Mouse (Mus musculus) gastrocnemius, postnatal 4 days (tissue): Measurements from ENCODE around the gene Mnt. TPM values are rescaled to one million over a fixed set of nuclear protein-coding genes. Genes with fewer than 3 reads are reported as not detected.

Experiments used
- DNase-seq, 2 experiments: peaks; one replicate each; pipeline ENCODE4 v3.0.0; 2021 to 2022; ENCODE audit warnings: low spot score in 2 of 2, mixed read lengths in 2 of 2
- total RNA-seq, 2 experiments: library from RNA; stranded (reverse); gene quantifications; 2 replicates each; pipeline ENCODE4 v1.2.3; 2021

The Mnt gene
- total RNA-seq, 2 experiments from 2014 or later, result 12.3 to 13.0 TPM

DNA sequence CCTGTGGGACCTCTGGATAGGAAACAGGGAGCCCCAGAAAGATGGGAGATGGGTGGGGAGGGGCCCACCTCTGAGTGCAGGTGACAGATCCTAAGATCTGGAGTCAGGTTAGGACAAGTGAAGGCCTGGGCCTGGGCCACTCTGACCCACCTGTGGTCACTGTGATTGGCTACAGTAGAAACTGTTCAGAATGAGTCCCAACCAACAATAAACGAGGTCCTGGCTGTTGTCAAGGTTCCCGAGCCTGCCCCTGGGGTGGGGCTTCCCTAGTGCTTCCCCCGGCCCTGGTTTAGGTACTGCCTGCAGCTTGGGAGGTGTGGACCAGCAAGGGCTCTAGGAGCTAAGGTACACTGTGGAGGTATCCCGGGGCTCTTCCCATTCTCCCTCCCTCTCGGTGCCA, 13.0 kb downstream of the Mnt start:
- DNase-seq, result no peak

DNA sequence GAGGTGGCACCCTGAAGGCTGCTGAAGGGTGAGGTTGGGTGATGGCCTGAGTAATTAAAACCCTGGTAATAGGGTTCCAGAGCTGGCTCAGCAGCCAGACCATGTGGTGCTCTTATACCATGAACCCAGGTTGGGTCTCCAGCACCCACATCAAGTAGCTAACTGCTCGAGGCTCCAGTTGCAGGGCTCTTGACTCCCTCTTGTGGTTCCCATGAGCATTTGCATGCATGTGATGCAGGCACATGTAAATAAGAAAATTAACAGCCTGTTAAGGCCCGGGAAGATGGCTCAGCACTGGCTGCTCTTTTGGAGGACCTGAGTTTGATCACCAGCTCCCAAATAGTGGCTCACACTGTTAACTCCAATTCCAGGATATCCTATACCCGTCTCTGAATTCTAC, 15.1 kb downstream of the Mnt start:
- no peak for DNase-seq

DNA sequence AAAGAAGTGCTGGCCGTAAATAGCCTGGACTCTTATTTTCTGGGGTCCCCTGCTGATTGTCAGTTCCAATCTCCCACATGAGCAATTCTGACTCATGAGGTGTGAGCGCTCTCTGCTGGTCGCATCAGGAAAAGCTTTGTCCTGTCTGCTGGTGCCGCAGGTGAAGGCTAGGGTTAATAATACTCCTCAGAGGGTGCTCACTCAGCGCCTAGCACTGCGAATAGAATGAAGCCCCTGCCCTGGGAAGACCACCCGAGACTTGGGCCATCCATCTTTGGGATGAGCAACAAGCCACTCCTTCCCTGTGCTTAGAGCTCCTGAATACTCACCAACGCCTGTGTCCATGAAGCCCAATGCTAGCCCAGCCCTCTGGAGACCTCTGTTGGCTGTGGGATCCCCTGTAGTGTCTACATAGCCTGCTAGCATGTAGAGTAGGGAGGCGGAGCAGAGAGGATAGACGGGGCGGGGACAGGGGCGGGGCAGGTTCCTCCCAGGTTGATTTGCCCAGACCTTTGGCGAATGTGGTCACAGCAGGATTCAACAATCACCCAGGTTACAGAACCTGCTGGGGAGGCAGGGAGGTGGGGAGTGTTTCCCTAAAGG, 17.3 kb downstream of the Mnt start:
- DNase-seq, result peak; percentile 38 to 70

DNA sequence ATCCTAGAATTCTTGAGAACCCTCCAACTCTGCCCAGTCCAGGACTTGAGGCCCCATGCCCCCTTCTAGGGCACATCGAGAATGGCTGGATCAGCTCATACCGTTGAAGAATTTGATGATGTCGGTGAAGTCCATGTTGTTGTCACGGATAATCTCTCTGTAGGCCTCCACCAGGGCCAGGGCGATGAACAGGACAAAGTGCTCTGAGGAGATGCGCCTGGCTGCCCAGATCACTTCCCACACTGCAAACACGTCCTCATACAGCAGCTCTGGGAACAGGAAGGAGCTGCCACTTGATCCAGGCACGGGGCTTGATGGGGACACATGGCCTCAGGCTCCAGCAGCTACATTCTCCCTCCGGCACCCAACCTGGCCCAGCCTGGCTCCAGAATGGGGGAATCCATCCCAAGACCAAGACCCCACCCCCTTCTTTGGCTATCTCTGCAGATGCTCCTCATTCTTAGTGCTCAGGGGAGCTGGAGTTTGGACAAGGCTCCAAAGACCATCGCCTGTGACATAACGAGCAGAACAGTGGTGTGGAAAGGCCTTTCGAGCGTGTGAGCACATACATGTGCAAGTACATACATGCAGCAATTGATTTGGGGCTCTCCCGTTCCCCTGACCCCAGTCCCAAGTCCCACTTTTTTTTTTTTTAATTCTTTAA, 20.4 kb downstream of the Mnt start:
- no peak for DNase-seq

DNA sequence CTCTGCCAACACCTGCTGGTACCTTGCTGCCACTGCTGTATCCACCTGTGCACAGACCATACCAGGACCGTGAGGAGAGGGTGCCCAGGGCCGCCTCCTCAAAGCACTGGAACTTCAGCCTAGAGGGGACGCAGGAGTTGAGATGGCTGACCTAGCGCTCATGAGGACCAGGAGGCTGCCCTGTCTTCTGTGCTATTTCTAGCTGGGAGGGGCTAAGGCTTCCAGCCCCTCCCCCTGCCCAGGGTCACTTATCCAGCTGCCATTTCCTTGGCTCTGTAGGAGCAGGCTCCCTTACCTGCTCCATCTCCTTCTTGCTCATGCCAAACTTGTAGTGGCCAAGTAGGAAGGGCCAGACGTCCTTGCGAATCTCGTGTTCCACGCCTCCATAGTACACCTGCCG, 27.0 kb downstream of the Mnt start:
- no peak for DNase-seq

DNA sequence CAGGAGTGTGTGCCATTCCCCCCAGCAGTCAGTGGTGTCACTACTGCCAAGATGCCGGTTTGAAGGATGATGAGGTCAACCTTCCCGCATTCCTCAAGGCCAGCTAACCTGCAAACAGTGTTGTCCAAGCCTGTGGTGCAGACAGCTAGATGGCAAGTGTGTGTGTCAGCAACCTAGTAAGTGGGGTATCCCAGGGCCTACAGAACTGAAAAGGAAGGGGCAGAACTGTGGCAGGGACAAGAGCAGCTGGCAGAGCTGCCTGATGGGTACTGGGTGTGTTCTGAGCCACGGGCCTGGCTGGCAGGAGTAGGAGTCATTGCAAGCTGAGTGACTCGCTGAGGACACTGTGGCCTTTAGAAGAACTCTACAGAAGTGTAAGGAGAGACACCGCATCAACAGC, 31.4 kb downstream of the Mnt start:
- no peak for DNase-seq

DNA sequence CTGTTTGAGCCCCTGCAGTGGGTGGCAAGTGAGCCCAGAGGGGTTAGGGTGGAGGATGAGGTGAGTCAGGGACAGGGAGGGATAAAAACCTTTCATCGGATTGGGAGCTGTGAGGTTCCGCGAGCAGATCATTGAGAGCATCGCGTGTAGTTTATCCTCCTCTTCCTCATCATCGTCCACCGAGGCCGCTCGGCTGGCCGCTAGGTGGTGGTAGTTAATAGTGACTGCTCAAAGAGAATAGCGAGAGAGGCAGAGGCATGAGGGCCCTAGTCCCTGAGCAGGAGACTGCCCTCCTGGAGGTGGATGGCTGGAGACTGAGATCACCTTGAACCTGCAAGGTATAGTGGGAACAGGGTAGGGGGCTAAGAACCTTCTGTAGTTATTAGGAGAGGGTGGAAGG, 32.8 kb downstream of the Mnt start:
- no peak for DNase-seq

DNA sequence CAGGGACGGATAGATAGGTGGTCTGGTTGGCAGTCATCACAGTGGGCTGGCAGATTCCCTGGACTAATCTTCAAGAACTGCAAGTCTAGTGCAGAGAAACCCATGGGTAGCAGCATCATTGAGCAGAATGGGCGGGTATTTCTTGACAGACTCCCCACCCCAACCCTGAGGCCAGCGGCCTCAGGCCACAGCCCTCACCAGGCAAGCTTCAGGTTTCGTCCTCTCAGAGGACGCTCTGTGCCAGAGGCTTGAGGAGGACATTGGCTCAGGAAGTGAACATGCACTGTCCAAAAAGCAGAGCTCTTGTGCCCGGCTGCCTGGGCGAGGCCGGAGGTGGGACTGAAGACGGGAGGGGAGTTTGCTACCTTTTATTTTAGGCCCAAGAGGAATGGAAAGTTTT, 33.7 kb downstream of the Mnt start:
- DNase-seq, result no peak

DNA sequence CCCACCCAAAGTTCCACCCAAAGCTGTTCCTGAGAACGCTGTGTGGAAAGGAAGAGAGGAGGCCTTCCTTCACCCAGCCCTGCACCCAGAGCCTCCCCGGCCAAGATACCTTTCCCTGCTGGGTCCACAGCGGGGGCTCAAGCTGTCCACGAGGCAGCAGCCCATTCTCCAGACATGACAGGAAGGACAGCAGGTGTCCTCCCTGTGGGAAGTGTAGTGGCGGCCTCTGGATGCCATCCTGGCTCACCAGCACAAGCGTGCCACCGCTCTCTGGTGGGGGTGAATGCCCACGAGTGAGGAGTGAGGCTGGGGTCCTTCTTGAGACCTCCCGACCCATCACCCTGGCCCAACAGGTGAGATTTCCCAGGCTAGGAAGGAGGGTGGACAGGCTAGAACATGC, 34.5 kb downstream of the Mnt start:
- DNase-seq, result no peak

DNA sequence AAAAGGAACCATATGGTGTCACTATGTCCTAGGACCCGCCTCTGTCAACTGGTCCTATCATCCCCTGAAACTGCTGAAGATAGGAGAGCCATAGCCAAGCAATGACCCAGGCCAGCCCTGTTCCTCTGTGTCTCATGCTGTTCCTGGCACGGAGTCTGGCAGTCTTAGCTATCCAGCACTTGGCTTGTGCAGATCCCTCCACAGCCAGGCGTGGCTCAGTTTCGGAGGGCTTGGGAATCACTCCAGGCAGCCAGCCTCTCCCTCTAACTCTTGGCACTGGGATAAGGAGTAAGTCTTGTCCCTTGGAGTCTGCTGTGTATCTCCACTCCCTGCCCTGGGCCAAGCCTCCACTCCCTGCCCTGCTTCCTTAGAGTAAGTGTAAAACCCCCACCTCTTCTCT, 35.9 kb downstream of the Mnt start:
- peak; percentile 70 to 87 for DNase-seq

DNA sequence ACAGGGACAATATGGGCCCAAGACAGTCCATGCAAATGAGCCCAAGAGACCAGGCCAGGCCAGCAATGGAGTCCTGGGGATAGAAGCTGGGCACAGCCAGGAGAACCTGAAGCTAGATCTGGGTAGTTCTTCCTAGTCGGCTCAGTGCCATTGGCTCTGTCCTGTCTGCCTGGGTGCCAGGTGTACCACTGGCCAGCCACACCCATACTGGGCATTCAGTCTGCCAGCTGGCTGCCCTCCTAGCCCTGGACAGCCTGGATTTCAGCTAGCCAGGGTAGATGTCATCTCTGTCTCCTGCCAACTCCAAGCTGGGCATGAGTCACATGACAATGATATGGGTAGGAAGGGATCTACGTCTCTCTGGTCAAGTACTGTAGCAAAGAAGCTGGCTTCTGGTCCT, 36.5 kb downstream of the Mnt start:
- DNase-seq, result peak; percentile 52 to 75

DNA sequence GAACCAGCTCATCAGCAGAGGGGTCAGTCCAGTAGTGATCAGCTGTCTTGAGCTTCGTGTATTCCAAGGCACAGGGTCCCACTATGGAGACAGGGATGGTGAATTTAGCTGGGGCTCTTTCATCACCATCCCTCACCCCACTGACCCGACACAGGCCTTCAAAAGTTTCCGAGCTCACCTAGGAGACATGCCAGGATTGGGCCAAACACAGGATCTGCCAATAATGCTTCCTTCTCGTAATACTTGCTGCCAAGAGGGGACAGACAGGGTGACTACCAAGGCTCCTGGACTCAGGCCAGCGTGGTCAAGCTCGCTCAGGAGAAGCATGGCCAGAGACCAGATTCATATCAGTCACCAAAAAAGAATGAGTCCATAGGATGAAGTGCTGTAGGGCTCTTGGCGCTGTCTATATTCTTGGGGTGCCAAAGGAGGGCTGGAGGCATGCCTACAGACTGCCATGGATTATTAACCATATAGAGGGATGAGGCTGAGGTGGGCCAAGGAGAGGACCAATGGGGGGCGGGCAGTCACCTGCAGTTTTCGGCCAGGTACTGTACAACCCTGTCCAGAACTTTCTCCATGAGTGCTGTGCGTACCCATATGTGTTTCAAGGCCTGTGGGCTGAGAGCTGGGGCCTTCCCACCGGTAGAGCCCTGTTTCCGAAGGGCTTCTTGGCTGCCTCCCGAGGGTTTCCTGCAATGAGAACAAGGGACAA, 37.5 kb downstream of the Mnt start:
- no peak for DNase-seq

DNA sequence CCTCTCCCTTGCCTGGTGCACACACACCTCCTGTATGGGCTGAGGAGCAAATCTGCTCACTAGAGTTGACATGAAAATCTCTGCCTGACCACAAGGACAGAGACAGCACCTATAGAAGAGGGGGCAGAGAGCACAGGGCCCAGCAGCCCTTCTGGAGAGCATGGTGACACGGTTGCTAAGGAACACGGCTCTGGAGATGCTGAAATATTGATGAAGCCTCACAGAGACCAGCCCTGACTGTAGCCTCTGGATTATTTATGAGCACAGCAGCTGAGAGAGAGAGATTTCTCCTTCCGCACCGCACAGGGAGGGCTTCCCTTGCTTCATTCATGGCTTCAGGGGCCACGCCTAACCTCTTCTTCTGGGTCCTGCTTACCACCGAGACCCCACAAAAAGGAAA, 38.9 kb downstream of the Mnt start:
- no peak for DNase-seq

DNA sequence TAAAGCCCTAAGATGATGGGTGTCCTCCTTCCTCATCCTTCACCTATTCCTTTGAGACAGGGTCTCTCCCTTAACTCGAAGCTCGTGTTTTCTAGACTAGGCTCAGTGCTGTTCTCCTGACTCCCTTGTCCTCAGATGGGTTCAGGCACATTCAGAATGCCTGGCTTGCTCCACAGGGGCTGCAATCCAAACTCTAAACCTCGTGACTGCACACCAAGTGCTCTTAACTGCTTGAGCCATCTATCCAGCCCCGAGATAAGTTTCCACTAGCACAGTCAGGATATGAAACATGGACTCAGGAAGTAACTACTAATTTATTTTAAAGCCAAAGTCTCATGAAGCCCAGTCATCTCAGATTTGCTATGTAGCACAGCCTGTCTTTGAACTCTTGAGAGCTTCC, 39.8 kb downstream of the Mnt start:
- no peak for DNase-seq

DNA sequence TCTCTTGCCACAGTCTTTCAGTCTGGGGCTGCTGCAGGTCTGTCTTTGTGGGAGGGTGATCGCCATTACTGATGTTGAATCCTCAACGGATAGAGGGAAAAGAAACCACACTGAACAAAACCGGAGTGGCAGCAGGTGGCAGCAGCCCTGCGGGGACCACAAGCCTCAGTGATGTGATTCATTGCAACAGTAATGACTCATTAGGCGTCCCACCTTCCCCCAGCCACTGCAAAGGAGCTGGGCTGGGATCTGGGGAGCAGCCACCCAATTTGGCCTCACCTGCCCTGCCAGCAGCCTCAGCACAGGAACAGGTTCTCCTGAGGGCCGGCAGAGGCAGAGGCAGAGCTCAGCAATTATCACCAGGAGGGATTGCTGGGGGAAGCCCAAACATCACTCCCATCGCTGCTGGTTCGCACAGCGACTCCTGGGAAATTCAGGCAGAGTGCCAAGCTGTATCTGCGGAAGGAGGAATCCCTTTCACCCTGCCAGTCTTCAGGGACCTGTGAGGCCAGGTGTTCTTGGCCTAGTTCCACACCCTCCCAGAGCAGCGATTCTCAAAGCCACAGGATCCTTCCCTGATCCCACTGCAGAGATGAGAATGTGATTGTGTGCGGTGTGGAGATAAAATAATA, 40.4 kb downstream of the Mnt start:
- DNase-seq, result no peak

DNA sequence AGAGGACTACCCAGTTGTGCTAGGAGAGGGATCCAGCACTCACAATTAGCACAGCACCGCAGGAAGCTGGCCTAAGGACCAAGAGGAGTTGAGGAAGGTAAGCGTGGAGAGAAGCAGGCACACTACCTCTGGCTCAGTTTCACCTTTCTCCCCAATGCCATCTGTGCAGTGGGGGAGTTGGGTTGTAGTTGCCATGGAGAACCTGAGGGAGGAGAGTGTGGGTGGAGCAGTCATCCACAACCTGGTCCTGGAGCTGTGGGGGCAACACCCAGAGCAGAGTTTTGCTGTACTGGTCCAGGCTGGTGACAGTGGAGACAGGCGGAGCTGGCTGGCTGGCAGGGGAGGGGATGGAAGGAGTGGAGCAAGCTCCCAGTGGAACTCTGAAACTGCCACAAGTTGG, 43.9 kb downstream of the Mnt start:
- no peak for DNase-seq

DNA sequence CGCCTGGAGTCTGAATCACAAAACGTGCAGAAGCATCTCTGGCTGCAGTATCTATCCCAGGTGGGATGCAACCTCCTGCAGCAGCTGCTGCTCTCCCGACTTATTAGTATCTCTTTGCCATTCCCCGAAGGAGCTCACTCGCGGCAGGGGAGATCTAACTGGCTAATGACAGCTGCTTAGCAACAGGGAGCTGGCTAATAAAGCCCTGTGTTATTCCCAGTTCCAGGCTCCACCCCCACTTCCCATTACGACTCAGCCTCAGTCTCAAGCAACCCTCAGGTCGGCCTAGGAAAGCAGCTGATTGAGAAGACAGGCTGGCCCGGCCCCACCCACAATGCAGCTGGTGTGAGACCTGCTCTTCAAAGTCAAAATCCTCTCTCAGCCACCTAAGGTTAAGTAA, 46.1 kb downstream of the Mnt start:
- DNase-seq, result peak in 1 of 2 experiments; percentile 54

DNA sequence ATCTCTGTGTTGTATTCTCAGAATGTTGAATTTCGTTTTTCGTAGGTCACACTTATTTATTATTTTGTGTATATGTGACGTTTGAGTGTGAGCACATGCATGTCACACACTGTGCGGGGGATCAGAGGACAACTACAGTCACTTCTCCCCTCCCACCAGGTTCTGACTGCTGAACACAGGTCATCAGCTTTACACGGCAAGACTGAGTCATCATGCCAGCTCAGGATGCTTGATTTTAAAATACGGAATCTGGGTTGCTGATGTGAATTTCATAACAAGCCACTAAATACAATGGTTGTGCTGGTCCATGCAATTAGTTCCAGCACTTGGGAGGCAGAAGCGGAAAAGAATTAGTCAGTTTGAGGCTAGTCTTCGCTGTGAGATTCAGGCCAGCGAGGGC, 50.3 kb downstream of the Mnt start:
- DNase-seq, result no peak

DNA sequence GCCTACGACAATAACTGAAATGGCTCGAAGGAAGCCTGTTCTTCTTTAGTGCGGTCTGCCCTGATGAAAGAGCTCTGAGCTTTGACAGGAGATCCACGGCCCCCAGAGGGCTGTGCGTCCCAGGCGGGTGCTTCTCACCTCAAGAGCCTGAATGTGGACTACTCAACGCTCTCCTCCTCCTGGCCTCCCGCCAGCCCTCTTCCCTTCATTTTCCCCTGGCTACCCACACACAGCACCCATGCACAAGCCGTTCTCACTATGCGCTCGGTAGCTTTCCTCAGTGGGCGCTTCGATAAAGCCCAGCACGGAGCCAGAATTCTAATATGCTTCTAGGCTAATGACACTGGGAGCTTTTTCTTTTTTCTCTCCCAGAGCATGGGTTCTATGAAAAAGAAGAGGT, 51.3 kb downstream of the Mnt start:
- DNase-seq, result no peak

DNA sequence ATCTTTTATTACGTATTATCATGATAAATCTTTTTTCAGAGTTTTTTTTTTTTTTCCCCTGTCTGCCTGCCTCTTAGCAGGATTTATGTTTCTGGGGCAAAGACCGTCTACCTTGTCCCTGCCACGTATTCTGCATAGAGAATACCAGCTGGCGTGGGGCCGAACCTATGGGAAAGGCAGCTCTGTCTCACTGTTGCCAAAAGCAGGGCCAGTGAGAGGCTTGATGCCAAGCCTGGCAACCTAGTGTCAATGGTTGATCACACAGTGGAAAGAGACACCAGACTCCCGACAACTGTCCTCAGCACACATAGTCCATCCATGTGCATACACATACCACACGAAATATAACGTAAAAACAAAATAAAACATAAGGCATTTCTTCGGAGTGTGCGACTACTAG, 52.4 kb downstream of the Mnt start:
- DNase-seq, result no peak

DNA sequence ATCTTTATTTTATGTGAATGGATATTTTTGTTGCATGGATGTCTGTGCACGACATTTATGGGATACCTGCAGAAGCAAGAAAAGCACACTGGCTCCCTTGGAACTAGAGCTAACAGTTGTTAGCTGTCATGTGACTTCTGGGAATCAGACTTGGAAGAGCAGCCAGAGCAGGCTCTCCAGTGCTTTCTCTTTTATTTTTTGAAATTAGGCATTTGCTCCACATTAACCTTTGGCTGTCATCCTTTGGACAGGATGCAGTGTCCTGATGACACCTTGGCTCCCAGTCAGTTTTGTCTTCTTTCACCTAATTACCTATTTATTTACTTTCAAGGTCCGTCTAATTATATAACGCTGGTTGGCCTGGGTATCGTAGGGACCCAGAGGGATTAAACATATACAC, 63.9 kb downstream of the Mnt start:
- DNase-seq, result no peak
